Mouse (Mus musculus) brain, embryonic 14.5 days (tissue): ENCODE results near the gene Gm6408.

ENCODE experiments used
- CTCF ChIP-seq: fragments of 200-500 bp; IDR thresholded peaks from 2 replicates; pipeline ENCODE4 v1.5.1; 2012; ENCODE audit warnings: inconsistent platforms, mild to moderate bottlenecking, moderate library complexity, borderline replicate concordance; ENCODE audit not compliant: insufficient read depth, insufficient read length; ENCODE audit errors: extremely low read depth
- POLR2A ChIP-seq: fragments of 200-500 bp; IDR thresholded peaks from 2 replicates; pipeline ENCODE4 v1.6.1; 2012; ENCODE audit warnings: mild to moderate bottlenecking, inconsistent platforms, borderline replicate concordance; ENCODE audit not compliant: poor library complexity, insufficient read depth, insufficient read length, severe bottlenecking; ENCODE audit errors: extremely low read depth

DNA sequence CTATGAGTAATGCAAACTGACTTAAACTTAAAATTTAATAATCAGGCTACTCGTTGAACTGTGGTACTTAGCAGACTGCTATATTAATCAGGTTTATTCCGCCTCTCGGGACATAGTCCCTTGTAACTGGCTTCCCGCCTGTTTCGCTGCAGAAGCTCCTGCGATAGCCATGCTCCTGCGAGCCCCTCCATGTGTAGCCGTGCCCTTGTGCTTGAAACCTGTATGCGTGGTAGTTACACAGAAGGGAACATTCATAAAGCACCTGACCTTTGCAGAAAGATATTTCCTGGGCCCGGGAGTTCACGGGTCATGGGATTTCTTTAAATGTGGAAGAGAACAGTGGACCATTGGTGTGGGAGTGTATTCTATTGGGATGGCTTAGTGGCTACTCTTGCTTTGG lies 45.0 kb upstream of the Gm6408 start:
- TF ChIP-seq CTCF = no peak
- no peak for TF ChIP-seq POLR2A
